Mouse (Mus musculus) midbrain, postnatal 0 days (tissue): Measurements from ENCODE around the gene Slc30a9. TPM values are rescaled to one million over a fixed set of nuclear protein-coding genes. Genes with fewer than 3 reads are reported as not detected.

Source experiments
- ATAC-seq: fragments of 200-750 bp; cut with Nextera tagmentation; 2 replicates; pipeline ENCODE4 v1.8.0; 2017; ENCODE audit warnings: moderate number of reproducible peaks, mild to moderate bottlenecking, moderate TSS enrichment, moderate library complexity; ENCODE audit not compliant: low FRiP score
- DNase-seq: peaks from one replicate; pipeline ENCODE4 v3.0.0-alpha.2; 2015; ENCODE audit warnings: low spot score
- H3K27ac ChIP-seq: fragments of 300-500 bp; sonication (generic); 2 replicates; pipeline ENCODE4 v1.5.1; 2014; ENCODE audit warnings: low read depth, mild to moderate bottlenecking, low read length, mixed read lengths
- H3K27me3 ChIP-seq: fragments of 300-500 bp; sonication (generic); 2 replicates; pipeline ENCODE4 v1.6.1; 2014; ENCODE audit warnings: low read length, control low read depth, mixed read lengths; ENCODE audit not compliant: insufficient read depth
- H3K36me3 ChIP-seq: fragments of 300-500 bp; sonication (generic); 2 replicates; pipeline ENCODE4 v1.6.1; 2014; ENCODE audit warnings: low read length, control low read depth, mixed read lengths; ENCODE audit not compliant: insufficient read depth
- H3K4me1 ChIP-seq: fragments of 300-500 bp; sonication (generic); 2 replicates; pipeline ENCODE4 v1.6.1; 2014; ENCODE audit warnings: mild to moderate bottlenecking, control low read depth, antibody characterized with exemption, low read length, mixed read lengths; ENCODE audit not compliant: insufficient read depth
- H3K4me2 ChIP-seq: fragments of 300-500 bp; sonication (generic); 2 replicates; pipeline ENCODE4 v1.6.1; 2014; ENCODE audit warnings: low read depth, mild to moderate bottlenecking, low read length, mixed read lengths; ENCODE audit not compliant: poor library complexity, severe bottlenecking
- H3K4me3 ChIP-seq: fragments of 300-500 bp; sonication (generic); 2 replicates; pipeline ENCODE4 v1.5.1; 2014; ENCODE audit warnings: low read depth, mild to moderate bottlenecking, low read length, moderate library complexity
- H3K9ac ChIP-seq: fragments of 300-500 bp; sonication (generic); replicated peaks from 2 replicates; pipeline ENCODE4 v1.6.1; 2014; ENCODE audit warnings: mild to moderate bottlenecking, low read length, moderate library complexity, mixed read lengths; ENCODE audit not compliant: poor library complexity, severe bottlenecking
- H3K9me3 ChIP-seq: fragments of 300-500 bp; sonication (generic); 2 replicates; pipeline ENCODE4 v1.6.1; 2016; ENCODE audit warnings: low read length, control low read depth
- CTCF ChIP-seq: IDR thresholded peaks from 2 replicates; pipeline ENCODE4 v1.5.1; 2016; ENCODE audit warnings: antibody characterized with exemption, mild to moderate bottlenecking
- WGBS: fragments of 180-500 bp; shearing (Covaris S2); extraction: QIAGEN DNeasy Blood & Tissue Kit; methylation state at CpG from one replicate; pipeline ENCODE4 v1.1.7; 2014; 5-methylcytosine and 5-hydroxymethylcytosine counted together
- polyA plus RNA-seq: library from polyadenylated mRNA; unstranded; fragments of >200 nt; fragmentation: Nextera tagmentation; extraction: Ambion mirVana; gene quantifications from 2 replicates; pipeline ENCODE4 v1.2.1, GENCODE M21; 2015
- total RNA-seq: library from RNA; depleted of rRNA; stranded (reverse); fragments of >200 nt; gene quantifications from 2 replicates; pipeline ENCODE4 v1.2.3, GENCODE M21; 2014; rRNA removed

Gene Slc30a9
- 99.2 and 99.5 TPM in 2 replicates for total RNA-seq
- polyA plus RNA-seq = 172 and 176 TPM in 2 replicates

DNA sequence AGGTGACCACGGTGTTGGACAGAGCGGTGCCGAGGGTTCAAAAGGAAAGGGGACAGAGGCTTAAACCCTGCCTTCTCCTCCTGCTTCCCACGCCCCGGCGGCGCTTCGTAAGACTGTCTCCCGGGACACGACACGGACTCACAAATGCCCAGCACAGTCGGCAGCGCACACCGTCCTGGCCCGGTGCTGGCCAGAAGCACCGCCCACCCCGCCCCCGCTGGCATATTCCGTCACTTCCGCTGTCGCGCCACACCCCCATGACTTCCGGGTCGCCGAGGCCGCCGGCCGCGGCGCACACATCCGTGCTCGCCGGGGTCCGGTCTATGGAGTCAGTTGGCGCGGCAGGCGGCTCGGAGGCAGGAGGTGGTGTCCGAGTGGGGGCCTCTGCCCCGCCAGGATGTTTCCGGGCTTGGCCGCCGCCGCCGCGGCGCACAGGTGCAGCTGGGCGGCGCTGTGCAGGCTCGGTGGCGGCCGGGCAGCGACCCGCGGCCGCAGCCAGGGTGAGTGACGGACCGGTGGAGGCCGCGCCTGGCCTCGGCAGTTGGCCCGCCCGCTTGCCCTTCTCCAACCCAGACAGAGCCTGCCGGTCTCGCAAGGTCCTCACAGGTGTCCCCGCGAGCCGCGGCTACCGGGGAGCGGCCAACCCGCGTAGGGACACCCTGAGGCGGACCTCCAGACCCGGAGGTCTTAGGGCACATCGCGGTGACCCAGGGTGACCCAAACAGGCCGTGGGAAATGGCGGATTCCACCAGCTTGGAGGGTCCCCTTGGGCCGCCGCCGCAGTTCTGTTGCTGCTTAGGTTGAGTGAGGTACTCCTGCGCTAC is at the start of gene Slc30a9:
TSS of gene Slc30a9 (plus strand) at position 258 of the 824 bp plus-strand sequence.
- DNase-seq = peak; percentile 91
- under 1% methylated on average over 43 of the region's 83 CpGs for WGBS

DNA sequence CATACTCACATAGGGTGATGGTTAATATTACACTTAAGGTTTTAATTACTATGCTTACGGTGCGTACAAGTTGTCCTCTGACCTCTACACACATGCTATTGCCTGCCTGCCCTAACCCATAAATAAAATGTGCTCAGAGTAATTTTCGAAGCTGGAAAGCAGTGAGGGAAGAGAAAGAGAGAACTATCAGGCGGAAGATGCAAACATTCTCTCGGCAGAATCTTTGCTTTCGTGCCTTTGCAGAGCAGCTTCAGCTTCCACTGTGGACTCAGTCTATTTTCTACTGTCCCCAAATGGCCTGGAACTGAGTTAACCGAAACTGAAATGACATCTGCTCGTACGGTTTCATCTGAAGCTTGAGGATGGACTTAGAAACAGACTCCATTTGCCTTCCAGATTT is 48.3 kb upstream of the Slc30a9 start:
- Histone ChIP-seq H3K9ac (no peak overlapping the region), H3K36me3 (no peaks in the 10 kb centered on the region), H3K4me1 (peaks cover 7% of the 10 kb centered on the region; the same call in 1 of the 2 replicates), H3K27me3 (no peaks in the 10 kb centered on the region), H3K4me3 (no peak overlapping the region), H3K27ac (no peak overlapping the region), H3K4me2 (no peak overlapping the region), H3K9me3 (no peaks in the 10 kb centered on the region)
- WGBS = 89% methylated on average over 9 of the region's 9 CpGs
- TF ChIP-seq CTCF = no peak
- ATAC-seq (no peak), DNase-seq (no peak)

More for the DNA sequence above, at the start of gene Slc30a9:
- Histone ChIP-seq H3K4me1 (no peaks in the 10 kb centered on the region), H3K9me3 (no peaks in the 10 kb centered on the region), H3K4me2 (peak within 1 kb of the TSS; percentile 80), H3K27me3 (no peaks in the 10 kb centered on the region), H3K4me3 (peak within 1 kb of the TSS; percentile 97), H3K27ac (peak within 1 kb of the TSS; percentile 82), H3K9ac (peak within 1 kb of the TSS; percentile 79), H3K36me3 (no peaks in the 10 kb centered on the region)
- ATAC-seq = peak; percentile 97
- peak; percentile 36 for TF ChIP-seq CTCF

- peak overlapping the region; percentile 96 for H3K4me3 ChIP-seq
- H3K27me3 ChIP-seq = no peaks in the 10 kb centered on the region
- DNase-seq (no peak), ATAC-seq (no peak)
- peak overlapping the region; percentile 34 for H3K9ac ChIP-seq
- peak overlapping the region; percentile 55 for H3K4me2 ChIP-seq
- TF ChIP-seq CTCF = no peak
- no peaks in the 10 kb centered on the region for H3K9me3 ChIP-seq
- peaks cover 10% of the 10 kb centered on the region; the same call in 1 of the 2 replicates for H3K36me3 ChIP-seq
- H3K4me1 ChIP-seq = peaks cover 7% of the 10 kb centered on the region; the same call in 1 of the 2 replicates
- no peak overlapping the region for H3K27ac ChIP-seq
- WGBS = under 1% methylated on average over 9 of the region's 9 CpGs
Measured at GRCm38 (mm10) chr5:67260159-67260530, 46.6 kb upstream of the Slc30a9 start.

DNA sequence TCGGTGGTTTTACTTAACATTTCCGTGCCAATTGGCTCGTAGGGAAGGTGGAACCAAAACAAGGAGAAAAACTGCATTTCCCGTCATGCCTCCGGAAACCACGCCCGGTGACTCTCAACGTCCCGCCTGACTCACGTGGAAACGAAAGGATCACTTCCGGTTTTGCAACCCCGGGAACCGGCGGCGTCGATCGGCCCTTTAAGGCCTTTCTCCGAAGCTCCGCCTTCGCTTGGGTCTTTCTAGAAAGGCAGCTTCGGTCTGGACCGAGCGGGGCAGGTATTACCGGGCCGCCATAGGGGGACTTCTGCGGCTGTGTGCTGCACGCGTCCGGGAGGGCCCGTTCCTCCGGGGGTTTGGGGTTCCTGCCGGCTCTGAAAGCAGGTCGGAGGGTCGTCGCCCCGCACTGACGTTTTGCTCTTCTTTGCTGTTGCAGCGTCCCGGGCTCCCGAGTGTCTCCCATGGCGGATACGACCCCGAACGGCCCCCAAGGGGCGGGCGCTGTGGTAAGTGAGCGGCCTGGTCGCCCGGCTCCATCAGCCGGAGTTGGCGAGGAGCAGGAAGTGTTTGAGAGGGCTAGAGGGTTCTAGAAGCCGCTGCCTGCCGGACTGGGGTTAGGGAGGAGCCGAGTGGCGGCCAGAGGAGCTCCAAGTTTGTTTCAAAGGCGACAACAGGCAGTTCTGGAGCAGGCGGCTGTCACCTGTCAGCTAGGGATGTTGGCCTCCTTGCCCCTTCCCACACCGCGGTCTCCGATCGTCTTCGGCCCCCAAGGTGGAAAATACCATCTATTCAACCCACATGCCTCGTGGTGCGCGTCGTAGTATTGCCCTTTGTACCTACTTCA is 46.0 kb upstream of the Slc30a9 start, which contains the start of gene Tmem33:
TSS of gene Tmem33 (plus strand) at position 35 of the 841 bp plus-strand sequence.
- Histone ChIP-seq H3K4me2 (peak within 1 kb of the TSS; percentile 76), H3K4me1 (peaks cover 7% of the 10 kb centered on the region; the same call in 1 of the 2 replicates), H3K27ac (peak within 1 kb of the TSS; percentile 83), H3K9ac (peak within 1 kb of the TSS; percentile 87), H3K9me3 (no peaks in the 10 kb centered on the region), H3K27me3 (no peaks in the 10 kb centered on the region), H3K36me3 (peaks cover 16% of the 10 kb centered on the region; the same call in 1 of the 2 replicates), H3K4me3 (peak within 1 kb of the TSS; percentile 96)
- ATAC-seq (peak; percentile 88), DNase-seq (peak; percentile 97)
- no peak for TF ChIP-seq CTCF
- under 1% methylated on average over 67 of the region's 67 CpGs for WGBS

- H3K4me2 ChIP-seq = no peak overlapping the region
- DNase-seq = no peak
- no peak for TF ChIP-seq CTCF
- WGBS = 92% methylated on average over 7 of the region's 7 CpGs
- ATAC-seq = no peak
- H3K4me3 ChIP-seq = no peak overlapping the region
- H3K9me3 ChIP-seq = no peaks in the 10 kb centered on the region
- no peak overlapping the region for H3K27ac ChIP-seq
- no peak overlapping the region for H3K9ac ChIP-seq
- peaks cover 29% of the 10 kb centered on the region; the same call in 1 of the 2 replicates for H3K36me3 ChIP-seq
- H3K4me1 ChIP-seq = peaks cover 7% of the 10 kb centered on the region; the same call in 1 of the 2 replicates
- H3K27me3 ChIP-seq = no peaks in the 10 kb centered on the region
Measured at GRCm38 (mm10) chr5:67262964-67263363, 43.8 kb upstream of the Slc30a9 start.
